Mouse (Mus musculus) spleen, adult 2 months (tissue): ENCODE data around the gene Srek1ip1.

Experiments used
- CTCF ChIP-seq: fragments of 200-500 bp; IDR thresholded peaks from 2 replicates; pipeline ENCODE4 v1.5.1; 2011; ENCODE audit warnings: mild to moderate bottlenecking, inconsistent platforms; ENCODE audit not compliant: insufficient read depth, insufficient read length, insufficient replicate concordance; ENCODE audit errors: extremely low read depth
- POLR2A ChIP-seq: fragments of 200-500 bp; IDR thresholded peaks from 2 replicates; pipeline ENCODE4 v1.6.1; 2011; ENCODE audit warnings: low read depth, low read length, inconsistent platforms

DNA sequence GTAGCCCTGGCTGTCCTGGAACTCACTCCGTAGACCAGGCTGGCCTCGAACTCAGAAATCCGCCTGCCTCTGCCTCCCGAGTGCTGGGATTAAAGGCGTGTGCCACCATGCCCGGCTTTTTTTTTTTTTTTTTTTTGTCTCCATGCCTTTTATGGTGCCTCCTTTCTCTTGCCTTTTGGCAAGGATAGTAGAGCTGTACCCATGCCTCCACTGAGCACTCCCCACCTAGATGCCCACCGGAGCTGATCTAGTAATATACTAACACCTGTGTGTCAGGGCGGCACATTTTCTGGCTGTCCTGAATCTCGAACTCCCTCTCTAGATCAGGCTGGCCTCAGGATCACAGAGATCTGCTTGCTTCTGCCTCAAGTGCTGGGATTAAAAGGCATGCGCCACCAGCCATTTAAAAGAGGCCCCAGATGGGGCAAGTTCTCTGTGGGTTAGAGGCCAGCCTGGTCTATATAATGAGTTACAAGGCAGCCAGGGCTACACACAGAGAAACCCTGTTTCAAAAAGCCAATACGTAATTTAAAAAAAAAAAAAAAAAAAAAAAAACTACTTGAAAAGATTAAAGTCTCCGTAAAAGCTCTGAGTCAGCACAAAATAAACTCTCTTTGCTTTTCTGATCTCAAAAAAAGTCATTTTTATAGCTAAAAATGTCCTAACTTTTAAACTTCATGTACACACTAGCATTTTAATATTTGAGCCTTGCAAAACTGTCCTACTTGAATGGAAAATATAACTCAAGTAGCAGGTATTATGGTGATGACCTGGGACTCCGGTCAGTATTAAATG is 51.2 kb downstream of the Srek1ip1 start:
- TF ChIP-seq CTCF (no peak), POLR2A (no peak)
